Mouse (Mus musculus): ENCODE data around the gene Gm17571. TPM values are rescaled to one million over a fixed set of nuclear protein-coding genes. Genes with fewer than 3 reads are reported as not detected.
A peak's percentile ranks its signal among the peaks of the same experiment; 100 is the strongest.

The Gm17571 gene
- polyA plus RNA-seq (2012; rRNA removed) = not detected in 2 replicates
- polyA plus RNA-seq (2014; fragmentation: Nextera tagmentation; extraction: Ambion mirVana) = not detected in 2 replicates

- WGBS = 52% methylated on average over 4 of the region's 4 CpGs
- DNase-seq (ENCODE audit: low spot score) = no peak
- Histone ChIP-seq H3K4me3 (replicated peaks; ENCODE audit: low read length) (no peak within 1 kb of the TSS), H3K9ac (ENCODE audit: low read depth, low read length, severe bottlenecking) (no peak within 1 kb of the TSS), H3K9me3 (ENCODE audit: control insufficient read depth, low read length) (no peaks in the 10 kb centered on the region), H3K36me3 (ENCODE audit: control insufficient read depth, insufficient read depth, low read length) (no peaks in the 10 kb centered on the region), H3K4me1 (ENCODE audit: control insufficient read depth, insufficient read depth, low read length) (peaks cover 14% of the 10 kb centered on the region; the same call in 1 of the 2 replicates), H3K27ac (replicated peaks; ENCODE audit: low read depth, low read length) (no peak within 1 kb of the TSS), H3K4me2 (replicated peaks; ENCODE audit: low read depth, low read length, severe bottlenecking) (no peak within 1 kb of the TSS), H3K27me3 (ENCODE audit: control insufficient read depth, insufficient read depth, low read length) (no peaks in the 10 kb centered on the region)
- no peak for TF ChIP-seq POLR2A (IDR thresholded peaks at IDR 0.05; ENCODE audit: borderline replicate concordance, extremely low read depth, insufficient read depth, insufficient read length)
- ATAC-seq (ENCODE audit: low FRiP score, low read depth) = no peak
Measured at GRCm38 (mm10) chr9:13446703-13447285, at the start of gene Gm17571. TSS of gene Gm17571 (minus strand) at chr9:13446753.

GRCm38 (mm10) chr9:13495530-13495929 is 49.0 kb upstream of the Gm17571 start:
- no peak for TF ChIP-seq POLR2A (IDR thresholded peaks at IDR 0.05; ENCODE audit: borderline replicate concordance, extremely low read depth, insufficient read depth, insufficient read length)
- no peak overlapping the region for H3K4me3 ChIP-seq (replicated peaks; ENCODE audit: low read length)
- H3K4me1 ChIP-seq (ENCODE audit: control insufficient read depth, insufficient read depth, low read length) = peaks cover 19% of the 10 kb centered on the region
- no peaks in the 10 kb centered on the region for H3K27me3 ChIP-seq (ENCODE audit: control insufficient read depth, insufficient read depth, low read length)
- no peaks in the 10 kb centered on the region for H3K36me3 ChIP-seq (ENCODE audit: control insufficient read depth, insufficient read depth, low read length)
- H3K4me2 ChIP-seq (replicated peaks; ENCODE audit: low read depth, low read length, severe bottlenecking) = no peak overlapping the region
- no peak overlapping the region for H3K27ac ChIP-seq (replicated peaks; ENCODE audit: low read depth, low read length)
- H3K9me3 ChIP-seq (ENCODE audit: control insufficient read depth, low read length) = no peaks in the 10 kb centered on the region
- ATAC-seq (ENCODE audit: low FRiP score, low read depth) = no peak
- no peak for DNase-seq (ENCODE audit: low spot score)
- no peak overlapping the region for H3K9ac ChIP-seq (ENCODE audit: low read depth, low read length, severe bottlenecking)

- H3K4me3 ChIP-seq (replicated peaks; ENCODE audit: low read length) = no peak overlapping the region
- ATAC-seq (ENCODE audit: low FRiP score, low read depth) (no peak), DNase-seq (ENCODE audit: low spot score) (no peak)
- peaks cover 19% of the 10 kb centered on the region for H3K4me1 ChIP-seq (ENCODE audit: control insufficient read depth, insufficient read depth, low read length)
- H3K36me3 ChIP-seq (ENCODE audit: control insufficient read depth, insufficient read depth, low read length) = no peaks in the 10 kb centered on the region
- no peaks in the 10 kb centered on the region for H3K27me3 ChIP-seq (ENCODE audit: control insufficient read depth, insufficient read depth, low read length)
- WGBS = 88% methylated on average over 2 of the region's 2 CpGs
- H3K4me2 ChIP-seq (replicated peaks; ENCODE audit: low read depth, low read length, severe bottlenecking) = no peak overlapping the region
- no peak overlapping the region for H3K9ac ChIP-seq (ENCODE audit: low read depth, low read length, severe bottlenecking)
- H3K27ac ChIP-seq (replicated peaks; ENCODE audit: low read depth, low read length) = no peak overlapping the region
- no peaks in the 10 kb centered on the region for H3K9me3 ChIP-seq (ENCODE audit: control insufficient read depth, low read length)
- no peak for TF ChIP-seq POLR2A (IDR thresholded peaks at IDR 0.05; ENCODE audit: borderline replicate concordance, extremely low read depth, insufficient read depth, insufficient read length)
Measured at GRCm38 (mm10) chr9:13493746-13494145, 47.2 kb upstream of the Gm17571 start.

- Histone ChIP-seq H3K9ac (ENCODE audit: low read depth, low read length, severe bottlenecking) (no peak overlapping the region), H3K9me3 (ENCODE audit: control insufficient read depth, low read length) (no peaks in the 10 kb centered on the region), H3K27me3 (ENCODE audit: control insufficient read depth, insufficient read depth, low read length) (no peaks in the 10 kb centered on the region), H3K4me2 (replicated peaks; ENCODE audit: low read depth, low read length, severe bottlenecking) (no peak overlapping the region), H3K4me3 (replicated peaks; ENCODE audit: low read length) (no peak overlapping the region), H3K27ac (replicated peaks; ENCODE audit: low read depth, low read length) (no peak overlapping the region), H3K4me1 (ENCODE audit: control insufficient read depth, insufficient read depth, low read length) (peaks cover 13% of the 10 kb centered on the region), H3K36me3 (ENCODE audit: control insufficient read depth, insufficient read depth, low read length) (no peaks in the 10 kb centered on the region)
- no peak for TF ChIP-seq POLR2A (IDR thresholded peaks at IDR 0.05; ENCODE audit: borderline replicate concordance, extremely low read depth, insufficient read depth, insufficient read length)
- 59% methylated on average over 2 of the region's 2 CpGs for WGBS
- no peak for ATAC-seq (ENCODE audit: low FRiP score, low read depth)
- no peak for DNase-seq (ENCODE audit: low spot score)
Measured at GRCm38 (mm10) chr9:13492807-13493206, 46.3 kb upstream of the Gm17571 start.

- no peak overlapping the region for H3K9ac ChIP-seq (ENCODE audit: low read depth, low read length, severe bottlenecking)
- no peaks in the 10 kb centered on the region for H3K36me3 ChIP-seq (ENCODE audit: control insufficient read depth, insufficient read depth, low read length)
- no peak for ATAC-seq (ENCODE audit: low FRiP score, low read depth)
- no peak overlapping the region for H3K4me3 ChIP-seq (replicated peaks; ENCODE audit: low read length)
- WGBS = 66% methylated on average over 9 of the region's 9 CpGs
- no peak for TF ChIP-seq POLR2A (IDR thresholded peaks at IDR 0.05; ENCODE audit: borderline replicate concordance, extremely low read depth, insufficient read depth, insufficient read length)
- H3K4me1 ChIP-seq (ENCODE audit: control insufficient read depth, insufficient read depth, low read length) = peaks cover 6% of the 10 kb centered on the region; the same call in 1 of the 2 replicates
- no peak overlapping the region for H3K4me2 ChIP-seq (replicated peaks; ENCODE audit: low read depth, low read length, severe bottlenecking)
- peak; percentile 13 for DNase-seq (ENCODE audit: low spot score)
- no peaks in the 10 kb centered on the region for H3K9me3 ChIP-seq (ENCODE audit: control insufficient read depth, low read length)
- no peak overlapping the region for H3K27ac ChIP-seq (replicated peaks; ENCODE audit: low read depth, low read length)
- no peaks in the 10 kb centered on the region for H3K27me3 ChIP-seq (ENCODE audit: control insufficient read depth, insufficient read depth, low read length)
Measured at GRCm38 (mm10) chr9:13491854-13492620, 45.5 kb upstream of the Gm17571 start.

Measured in limb, embryonic 14.5 days (tissue).